Mouse (Mus musculus) MEL (cell line): ENCODE results near the gene Nyap1.

Source experiments
- BHLHE40 ChIP-seq: IDR thresholded peaks from 2 replicates; pipeline ENCODE4 v1.6.1; 2012; ENCODE audit warnings: low read depth, mild to moderate bottlenecking, inconsistent platforms, low read length, improper control_type of control experiment, borderline replicate concordance
- CTCF ChIP-seq, 3 experiments: IDR thresholded peaks in 2 of 3; conservative IDR thresholded peaks in 1 of 3; 2 replicates each; pipeline ENCODE4 v1.5.1; 2011 to 2012; ENCODE audit warnings: low read length in 3 of 3, low read depth in 2 of 3, mild to moderate bottlenecking in 2 of 3, improper control_type of control experiment in 1 of 3, inconsistent platforms in 1 of 3, mixed read lengths in 1 of 3, moderate library complexity in 1 of 3; ENCODE audit not compliant: control insufficient read depth in 1 of 3, insufficient read depth in 1 of 3, poor library complexity in 1 of 3, severe bottlenecking in 1 of 3
- EP300 ChIP-seq, 2 experiments: IDR thresholded peaks; 2 replicates each; pipeline ENCODE4 v1.6.1; 2011; ENCODE audit warnings: improper control_type of control experiment in 2 of 2, low read length in 2 of 2, low read depth in 1 of 2, mild to moderate bottlenecking in 1 of 2
- ETS1 ChIP-seq: IDR thresholded peaks from 2 replicates; pipeline ENCODE4 v1.6.1; 2012; ENCODE audit warnings: low read depth, mild to moderate bottlenecking, inconsistent platforms, low read length, improper control_type of control experiment, moderate library complexity
- POLR2A ChIP-seq, 2 experiments: IDR thresholded peaks; 2 replicates each; pipeline ENCODE4 v1.6.1; 2011 to 2012; ENCODE audit warnings: low read length in 2 of 2, mild to moderate bottlenecking in 2 of 2, control low read depth in 1 of 2, improper control_type of control experiment in 1 of 2, low read depth in 1 of 2, moderate library complexity in 1 of 2; ENCODE audit not compliant: control insufficient read depth in 1 of 2, insufficient read depth in 1 of 2, poor library complexity in 1 of 2
- TBP ChIP-seq: IDR thresholded peaks from 2 replicates; pipeline ENCODE4 v1.8.0; 2011; ENCODE audit warnings: low read depth, low read length, improper control_type of control experiment
- TCF12 ChIP-seq: IDR thresholded peaks from 2 replicates; pipeline ENCODE4 v1.6.1; 2014; ENCODE audit warnings: low read depth, mild to moderate bottlenecking, inconsistent platforms, low read length, improper control_type of control experiment, moderate library complexity

DNA sequence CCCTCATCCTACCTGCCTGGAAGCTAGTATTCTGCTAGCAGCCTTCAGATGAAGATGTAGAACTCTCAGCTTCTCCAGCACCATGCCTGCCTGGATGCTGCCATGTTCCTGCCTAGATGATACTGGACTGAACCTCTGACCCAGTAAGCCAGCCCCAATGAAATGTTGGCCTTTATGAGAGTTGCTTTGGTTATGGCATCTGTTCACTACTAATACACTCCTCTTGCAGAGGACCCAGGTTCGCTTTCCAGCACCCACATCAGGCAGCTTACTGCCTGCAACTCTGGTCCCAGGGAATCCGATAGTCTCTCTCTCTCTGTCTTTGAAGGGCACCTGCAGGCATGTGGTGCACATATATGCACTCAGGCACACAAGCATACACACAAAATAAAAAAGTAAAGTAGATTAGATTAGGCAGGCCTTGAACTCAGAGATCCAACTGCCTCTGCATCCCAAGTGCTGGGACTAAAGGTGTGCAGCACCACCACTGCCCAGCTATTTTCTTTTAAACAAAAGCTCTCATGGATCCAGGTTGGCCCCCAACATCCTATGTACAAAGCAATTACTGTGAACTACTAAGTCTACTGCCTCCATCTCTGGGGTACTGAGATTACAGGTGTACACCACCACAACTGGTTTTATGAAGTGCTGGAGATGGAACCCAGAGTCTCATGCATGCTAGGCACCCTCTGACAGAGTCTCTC is 34.3 kb upstream of the Nyap1 start:
- TF ChIP-seq EP300 (IDR thresholded peaks at IDR 0.05; ENCODE audit: low read depth in 1 of 2, low read length in 2 of 2): no peak
- no peak for TF ChIP-seq CTCF (IDR thresholded peaks at IDR 0.05 in 2 of 3, conservative IDR thresholded peaks at IDR 0.05 in 1 of 3; ENCODE audit: control insufficient read depth in 1 of 3, insufficient read depth in 1 of 3, low read depth in 2 of 3, low read length in 3 of 3, poor library complexity in 1 of 3, severe bottlenecking in 1 of 3)
- no peak for TF ChIP-seq POLR2A (IDR thresholded peaks at IDR 0.05; ENCODE audit: control insufficient read depth in 1 of 2, insufficient read depth in 1 of 2, low read depth in 1 of 2, low read length in 2 of 2, poor library complexity in 1 of 2)
- TF ChIP-seq ETS1: no peak
- no peak for TF ChIP-seq TCF12
- no peak for TF ChIP-seq BHLHE40
- no peak for TF ChIP-seq TBP
